Mouse (Mus musculus): ENCODE data around the gene Mxd1. TPM values are rescaled to one million over a fixed set of nuclear protein-coding genes. Genes with fewer than 3 reads are reported as not detected.

The Mxd1 gene
- polyA plus RNA-seq (2021; fragmentation: Nextera tagmentation): 7.7 and 9.4 TPM in 2 replicates
- long read RNA-seq, experiment 1, full-length matches to known transcripts: 93 of 116 reads
- long read RNA-seq, experiment 1, partial matches to known transcripts: 1 of 116 reads
- long read RNA-seq, experiment 1, other reads (novel, unspliced or antisense): 22 of 116 reads
- long read RNA-seq, experiment 2, full-length matches to known transcripts: 10 of 11 reads
- long read RNA-seq, experiment 2, partial matches to known transcripts: 0 of 11 reads
- long read RNA-seq, experiment 2, other reads (novel, unspliced or antisense): 1 of 11 reads

GRCm38 (mm10) chr6:86668580-86669239, at the start of gene Mxd1:
Mxd1 (minus strand) TSS chr6:86669161.

GRCm38 (mm10) chr6:86683872-86684654, 15.1 kb upstream of the Mxd1 start, which contains the start of gene Snrnp27:
Snrnp27 (minus strand) TSS chr6:86684522.

GRCm38 (mm10) chr6:86627946-86628345, 41.0 kb downstream of the Mxd1 start, which contains the start of gene Asprv1:
Asprv1 (plus strand) TSS chr6:86628164.

Other genes starting within 250 kb of the Mxd1 start
- gene Gm44790, start 242.5 kb downstream of the Mxd1 start, polyA plus RNA-seq (2021; fragmentation: Nextera tagmentation): 7.7 TPM in 1 of 2 replicates, not detected in the other
- 17.1 and 19.3 TPM in 2 replicates for gene C87436, start 230.8 kb downstream of the Mxd1 start, polyA plus RNA-seq (2021; fragmentation: Nextera tagmentation)
- gene Pcbp1, start 142.8 kb downstream of the Mxd1 start, polyA plus RNA-seq (2021; fragmentation: Nextera tagmentation): 87.0 and 273 TPM in 2 replicates
- gene Asprv1, start 41.0 kb downstream of the Mxd1 start, polyA plus RNA-seq (2021; fragmentation: Nextera tagmentation): 0.50 and 0.59 TPM in 2 replicates
- 187 TPM in 2 replicates for gene Snrnp27, start 15.4 kb upstream of the Mxd1 start, polyA plus RNA-seq (2021; fragmentation: Nextera tagmentation)
- gene Gmcl1, start 64.2 kb upstream of the Mxd1 start, polyA plus RNA-seq (2021; fragmentation: Nextera tagmentation): 5.9 and 15.3 TPM in 2 replicates
- gene Anxa4, start 124.4 kb upstream of the Mxd1 start, polyA plus RNA-seq (2021; fragmentation: Nextera tagmentation): 6.0 and 6.7 TPM in 2 replicates
- gene Aak1, start 180.4 kb upstream of the Mxd1 start, polyA plus RNA-seq (2021; fragmentation: Nextera tagmentation): 70.9 and 188 TPM in 2 replicates

Data from left cerebral cortex, adult 6 months (tissue).